Mouse (Mus musculus) spleen, adult 12 weeks (tissue): ENCODE results near the gene Gm3286.
"Not testable (repeated sequence)": the region's sequence is repeated elsewhere in the genome, so short reads cannot be mapped to it uniquely, and the experiment has no call there.

Experiments
- DNase-seq: peaks from one replicate; pipeline ENCODE4 v3.0.0; 2022; ENCODE audit warnings: low spot score

The Gm3286 gene

DNA sequence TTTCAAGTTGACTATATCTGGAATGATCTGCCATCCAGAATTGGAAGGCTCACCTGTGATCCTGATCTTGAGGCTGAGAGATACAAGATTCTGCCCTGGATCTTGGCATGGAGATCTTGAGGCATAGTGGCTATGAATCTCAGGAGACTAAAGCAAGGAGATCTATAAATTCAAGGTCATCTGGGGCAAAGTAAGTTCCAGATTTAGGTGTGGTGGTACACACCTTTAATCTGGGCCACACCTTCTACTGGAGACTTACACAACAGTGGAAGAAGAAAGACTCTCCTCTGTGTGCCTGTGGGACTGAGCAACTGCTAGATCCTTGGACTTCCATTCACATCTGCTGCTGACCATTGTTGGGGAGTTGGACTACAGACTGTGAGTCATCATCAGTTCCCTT is at the start of gene Gm3286:
Gene Gm3286, plus strand, starts transcription at position 301 of the 400 bp plus-strand sequence.
- not testable (repeated sequence) for DNase-seq
